Mouse (Mus musculus): ENCODE results near the gene Prpf8.

The Prpf8 gene

DNA sequence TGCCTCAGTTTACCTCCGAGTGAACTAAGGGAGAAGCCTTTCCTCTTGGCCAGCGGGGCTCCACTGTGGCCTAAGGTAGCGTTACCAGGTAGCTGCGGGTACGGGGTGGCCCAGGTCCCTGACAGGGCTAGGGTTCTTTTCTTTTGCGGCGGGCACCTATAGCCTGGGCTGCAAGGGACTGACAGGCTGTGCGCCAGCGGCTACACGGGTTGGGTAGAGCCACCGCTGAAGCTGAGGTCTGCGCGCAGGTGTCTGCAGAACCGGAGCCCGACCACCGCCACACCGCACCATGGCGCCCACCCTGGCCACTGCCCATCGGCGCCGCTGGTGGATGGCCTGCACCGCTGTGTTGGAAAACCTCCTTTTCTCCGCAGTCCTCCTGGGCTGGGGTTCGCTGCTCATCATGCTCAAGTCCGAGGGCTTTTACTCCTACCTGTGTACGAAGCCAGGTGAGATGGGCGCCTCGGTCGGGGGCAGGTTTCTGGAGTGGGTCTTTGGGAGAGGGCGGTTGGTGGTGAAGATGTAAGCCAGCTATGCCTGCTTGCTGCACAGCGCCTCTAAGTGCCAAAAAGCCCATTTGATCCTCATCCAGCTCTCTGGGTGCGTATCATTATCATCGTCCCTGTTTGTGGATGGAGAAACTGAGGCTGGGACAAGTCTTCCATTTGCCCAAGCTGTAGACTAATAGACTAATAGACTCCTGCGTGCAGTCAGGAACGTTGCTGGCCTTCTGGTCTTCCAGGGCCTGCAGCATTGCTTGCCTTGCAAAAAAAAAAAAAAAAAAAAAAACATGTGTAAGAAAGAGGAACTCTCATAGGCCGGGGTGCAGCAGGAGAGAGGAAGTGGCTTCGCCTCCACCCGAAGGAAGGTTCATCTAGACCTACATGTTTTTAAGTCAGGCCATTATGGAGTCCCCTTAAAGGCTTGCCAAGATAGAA, 46.0 kb downstream of the Prpf8 start:
- peak in 1 of 2 experiments; percentile 64 for DNase-seq (ENCODE audit: low spot score in 2 of 2)

GRCm38 (mm10) chr11:75533314-75534015, 46.8 kb downstream of the Prpf8 start:
- DNase-seq (ENCODE audit: low spot score in 2 of 2) = no peak

DNA sequence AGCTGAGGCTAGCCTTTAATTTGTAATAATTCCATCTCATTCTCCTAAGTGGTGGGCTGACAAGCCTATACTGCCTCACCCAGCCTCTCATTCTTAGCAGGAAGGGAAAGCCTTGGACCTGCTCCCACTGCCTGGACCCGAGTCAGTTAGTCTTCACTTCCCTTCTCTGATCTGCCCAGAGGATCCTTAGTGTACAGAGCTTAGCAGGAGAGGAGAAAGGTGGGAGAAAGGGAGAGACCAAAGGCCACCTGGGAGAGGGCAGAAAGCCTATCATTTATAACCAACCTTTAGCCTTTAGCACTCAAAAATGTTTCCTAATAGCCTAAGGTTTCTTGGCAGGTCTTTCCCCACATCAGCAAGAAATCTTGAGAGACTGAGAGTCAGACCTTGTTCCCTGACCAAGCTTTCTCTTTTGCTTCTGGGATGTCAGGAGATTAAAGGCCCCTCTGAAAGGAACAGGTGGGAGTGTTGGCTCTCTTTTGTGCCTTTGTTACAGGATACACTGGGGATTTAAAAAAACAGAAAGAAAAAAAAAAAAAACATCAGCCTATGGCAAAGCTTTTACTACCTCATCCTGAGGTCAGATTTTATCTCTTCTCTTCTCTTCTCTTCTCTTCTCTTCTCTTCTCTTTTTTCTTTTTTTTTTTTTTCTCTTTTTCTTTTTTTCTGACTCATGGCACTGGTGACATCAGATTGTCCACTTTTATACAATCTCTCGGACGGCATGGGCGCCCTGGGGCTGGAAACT, 47.8 kb downstream of the Prpf8 start:
- DNase-seq (ENCODE audit: low spot score in 2 of 2) = no peak

- DNase-seq (ENCODE audit: low spot score in 2 of 2) = no peak
These were observed 48.6 kb downstream of the Prpf8 start for GRCm38 (mm10) chr11:75535106-75535795.

- no peak for DNase-seq (ENCODE audit: low spot score in 2 of 2)
These were observed 49.8 kb downstream of the Prpf8 start for GRCm38 (mm10) chr11:75536255-75537024.

- no peak for DNase-seq (ENCODE audit: low spot score in 2 of 2)
These were observed 50.4 kb downstream of the Prpf8 start for GRCm38 (mm10) chr11:75537025-75537414.

- no peak for DNase-seq (ENCODE audit: low spot score in 2 of 2)
These were observed 51.0 kb downstream of the Prpf8 start for GRCm38 (mm10) chr11:75537491-75538183.

DNA sequence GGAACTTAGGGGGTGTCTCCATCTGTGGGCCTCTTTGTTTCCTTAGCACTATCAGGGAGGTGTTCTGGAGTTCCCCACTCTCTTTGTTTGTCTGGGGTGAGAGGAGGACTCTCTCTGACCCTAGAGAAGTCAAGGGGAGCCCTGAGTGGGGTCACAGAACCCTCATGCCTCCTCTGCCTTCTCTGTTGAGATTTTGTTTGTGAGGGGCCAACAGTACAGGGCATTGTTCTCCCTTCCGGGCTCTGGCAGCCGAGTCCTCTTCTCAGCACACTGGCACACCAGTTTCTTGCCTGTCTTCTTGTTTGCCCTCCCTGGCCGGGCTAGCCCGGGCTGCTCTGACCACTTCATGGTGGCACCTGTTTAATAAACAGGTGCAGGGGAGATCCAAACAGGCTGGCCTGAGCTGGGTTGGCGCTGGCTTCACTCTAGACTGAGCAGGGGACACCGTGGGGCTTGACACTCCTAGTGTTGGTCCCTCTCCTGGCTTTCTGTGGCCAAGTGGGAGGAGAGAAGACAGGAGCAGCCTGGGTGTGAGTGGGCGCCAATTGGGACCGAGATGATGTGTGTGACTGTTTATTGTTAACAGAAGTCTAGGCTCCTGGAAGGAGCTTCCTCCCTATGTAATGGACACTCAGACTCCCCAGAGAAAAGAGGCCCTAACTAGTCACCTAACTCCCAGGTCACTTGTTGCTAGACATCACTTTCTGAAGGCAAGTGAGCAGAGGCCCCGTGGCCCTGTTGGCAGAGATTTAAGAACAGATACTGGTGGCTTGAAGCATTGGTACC, 51.8 kb downstream of the Prpf8 start:
- no peak for DNase-seq (ENCODE audit: low spot score in 2 of 2)

- no peak for DNase-seq (ENCODE audit: low spot score in 2 of 2)
These were observed 52.3 kb downstream of the Prpf8 start for GRCm38 (mm10) chr11:75538970-75539299.

DNA sequence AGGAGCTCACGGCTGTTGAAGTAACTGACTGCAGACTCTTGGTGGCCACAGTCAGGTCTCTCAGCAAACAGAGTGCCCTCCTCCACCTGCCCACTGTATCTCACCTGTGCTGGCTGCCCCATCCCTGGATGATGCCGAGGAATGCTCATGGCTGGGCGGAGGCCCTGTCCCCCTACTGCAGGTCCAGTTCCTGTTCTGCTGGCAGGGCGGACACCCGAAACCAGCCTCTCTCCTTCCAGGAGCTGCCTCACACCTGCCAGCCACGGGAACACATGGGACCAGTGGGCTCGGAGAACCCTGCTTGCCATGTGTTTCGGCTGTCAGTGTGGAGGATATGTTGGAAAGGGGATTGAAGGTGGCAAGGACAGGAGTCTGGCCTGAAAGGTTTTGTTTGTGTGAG, 53.6 kb downstream of the Prpf8 start:
- DNase-seq (ENCODE audit: low spot score in 2 of 2) = no peak

GRCm38 (mm10) chr11:75540710-75541581, 54.3 kb downstream of the Prpf8 start:
- no peak for DNase-seq (ENCODE audit: low spot score in 2 of 2)

DNA sequence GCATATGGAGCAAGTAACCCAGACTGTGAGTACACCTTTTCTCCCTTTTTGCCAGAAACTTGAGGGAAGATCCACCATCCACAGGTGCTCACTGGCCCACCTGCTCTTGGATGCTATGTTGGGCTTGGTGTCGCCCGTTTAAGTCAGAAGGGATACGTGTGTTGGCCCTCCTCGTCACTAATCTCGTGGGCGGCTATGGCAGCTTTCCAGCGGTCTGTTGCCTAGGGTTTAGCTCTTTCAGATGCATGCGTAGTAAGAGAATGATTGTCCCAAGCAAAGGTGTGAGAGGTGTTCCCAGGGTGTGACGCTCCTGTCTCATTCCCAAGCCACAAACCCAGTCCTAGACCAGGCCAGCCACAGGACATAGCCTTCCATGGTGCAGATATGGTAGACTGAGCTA, 58.1 kb downstream of the Prpf8 start:
- DNase-seq (ENCODE audit: low spot score in 2 of 2) = no peak

- no peak for DNase-seq (ENCODE audit: low spot score in 2 of 2)
These were observed 59.4 kb downstream of the Prpf8 start for GRCm38 (mm10) chr11:75546057-75546456.

DNA sequence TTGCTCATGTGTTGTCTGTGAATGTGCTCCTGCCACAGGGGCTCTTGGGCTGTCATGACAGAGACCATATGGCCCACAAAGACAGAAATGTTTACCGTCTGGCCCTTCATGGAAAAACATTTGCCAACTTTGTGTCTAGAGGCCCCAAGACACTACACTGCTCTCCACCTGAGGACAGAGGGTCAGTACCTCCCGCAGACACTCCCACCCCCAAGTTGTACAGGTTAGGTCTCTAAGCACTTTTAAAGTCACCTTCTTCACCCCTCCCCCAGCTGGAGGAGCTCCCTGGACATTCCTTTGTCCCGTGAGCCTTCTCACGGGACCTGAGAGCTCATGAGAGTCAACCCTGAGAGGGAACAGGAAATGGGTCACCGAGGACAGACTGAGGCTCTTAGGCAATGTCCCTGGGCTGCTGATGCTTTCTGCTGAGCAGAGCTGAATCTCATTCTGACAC, 63.1 kb downstream of the Prpf8 start:
- no peak for DNase-seq (ENCODE audit: low spot score in 2 of 2)

GRCm38 (mm10) chr11:75550200-75550946, 63.8 kb downstream of the Prpf8 start:
- no peak for DNase-seq (ENCODE audit: low spot score in 2 of 2)

DNA sequence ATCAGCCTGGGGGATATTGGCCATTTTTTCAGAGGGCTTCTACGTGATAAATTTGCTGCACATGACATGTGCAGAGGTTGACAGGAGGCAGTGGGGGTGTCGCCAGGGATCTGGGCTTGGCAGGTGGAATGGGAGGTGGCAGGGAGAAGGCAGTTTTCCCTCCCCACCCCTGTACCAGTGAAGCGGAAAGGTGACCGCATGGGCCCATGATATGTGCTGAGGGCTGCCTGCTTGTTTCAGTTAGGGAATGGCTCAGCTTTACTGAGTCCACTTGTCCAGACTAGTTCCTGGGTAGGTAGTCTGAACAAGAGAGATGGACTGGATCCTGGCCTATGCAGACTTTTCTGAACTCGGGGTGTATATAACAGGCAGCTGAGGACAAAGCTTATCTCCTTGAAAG, 64.7 kb downstream of the Prpf8 start:
- DNase-seq (ENCODE audit: low spot score in 2 of 2) = no peak

- DNase-seq (ENCODE audit: low spot score in 2 of 2) = no peak
These were observed 65.4 kb downstream of the Prpf8 start for GRCm38 (mm10) chr11:75551961-75552441.
